Mouse (Mus musculus): ENCODE measurements around the gene Arl13b.

Gene Arl13b

DNA sequence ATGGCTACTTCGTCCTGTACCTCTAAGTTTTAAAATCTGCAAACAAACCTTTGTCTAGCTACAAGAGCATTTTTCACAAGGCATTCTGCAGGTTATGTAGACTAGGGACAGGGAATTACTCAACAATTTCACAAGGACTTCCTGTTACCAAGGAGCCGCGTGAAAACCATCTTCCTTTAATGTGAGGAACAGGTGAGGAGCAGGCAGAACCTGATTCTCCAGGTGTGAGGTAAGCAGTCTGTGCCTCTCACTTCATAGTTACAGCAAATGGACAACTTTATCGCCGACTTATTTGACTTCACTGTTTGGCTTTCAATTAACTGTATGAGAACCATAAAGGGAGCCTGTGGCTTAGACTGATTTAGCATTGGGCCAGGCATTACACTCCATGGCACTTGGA, 32.3 kb downstream of the Arl13b start, which contains the start of gene Stx19:
Stx19 (plus strand) TSS at position 186 of the 400 bp plus-strand sequence.
- no peak for DNase-seq (ENCODE audit: low spot score in 2 of 2)

DNA sequence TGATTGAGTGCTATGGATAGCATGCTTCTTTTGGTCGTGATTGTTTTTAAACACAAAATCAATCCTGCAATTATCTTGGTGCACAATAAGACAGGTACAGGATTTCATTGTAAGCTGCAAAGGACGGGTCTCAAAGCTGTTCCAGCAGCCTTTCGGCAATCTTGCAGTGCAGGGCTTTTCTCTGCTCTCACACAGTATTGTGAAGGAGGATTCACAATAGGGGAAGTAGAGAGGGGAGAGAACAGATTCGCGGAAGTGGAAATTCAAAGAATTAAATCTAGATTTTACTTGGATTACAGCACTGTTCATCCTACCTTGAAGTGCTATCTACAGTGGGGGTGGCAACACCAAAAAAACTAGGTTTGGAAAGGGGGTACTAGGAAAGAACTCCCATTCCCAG, 33.0 kb downstream of the Arl13b start:
- DNase-seq (ENCODE audit: low spot score in 2 of 2), result no peak

DNA sequence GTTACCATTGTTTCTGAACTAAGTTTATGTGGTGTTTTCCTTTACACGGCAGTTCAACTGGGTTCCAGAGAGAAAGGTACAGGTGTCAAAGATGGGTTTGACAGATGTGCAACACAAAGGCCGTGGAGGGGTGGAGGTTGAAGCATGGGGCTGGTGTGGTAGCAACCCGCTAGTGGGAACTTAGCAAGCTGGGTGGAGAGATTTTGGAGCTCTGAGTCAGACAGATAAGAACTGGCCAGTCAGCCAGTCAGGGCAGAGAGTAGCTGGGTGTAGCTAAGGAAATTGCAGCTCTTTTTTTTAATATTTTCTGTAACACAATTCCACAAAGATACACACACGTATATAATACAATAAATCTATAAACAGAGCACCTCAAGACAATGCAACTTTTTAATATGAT, 36.0 kb downstream of the Arl13b start:
- DNase-seq (ENCODE audit: low spot score in 2 of 2), result no peak

DNA sequence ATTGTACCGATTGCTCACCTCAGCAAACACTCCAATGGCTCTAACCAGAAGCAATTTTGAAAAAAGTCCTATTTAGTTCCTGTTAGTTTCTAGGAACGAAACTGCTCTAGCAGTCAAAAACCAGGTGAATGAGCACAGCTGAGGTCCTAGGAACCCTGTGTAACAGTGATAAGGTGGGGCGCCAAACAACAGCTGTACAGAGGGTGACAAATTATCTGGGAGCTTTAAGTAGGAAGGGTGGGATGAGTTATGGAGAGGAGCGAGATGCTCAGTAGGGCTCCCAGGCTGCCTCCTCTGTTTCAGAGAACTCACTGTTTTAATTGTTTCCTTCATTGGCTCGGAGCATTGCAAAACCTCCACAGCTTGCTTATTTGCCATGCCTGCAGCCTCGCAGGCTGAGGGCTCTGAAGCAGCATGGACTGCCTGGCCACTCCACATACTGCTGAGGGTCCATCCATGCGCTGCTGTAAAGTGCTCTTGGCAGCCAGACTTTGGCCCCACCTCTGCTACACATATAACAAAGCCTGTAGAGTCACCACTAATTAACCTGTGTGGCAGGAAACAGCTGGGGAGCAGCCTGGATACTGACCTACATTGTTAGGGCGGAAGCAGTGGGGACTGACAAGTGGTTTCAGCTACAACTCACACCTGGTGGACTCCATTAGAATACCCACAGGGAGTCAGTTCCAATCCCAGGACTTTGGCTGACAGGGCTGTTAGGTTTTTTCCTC, 39.4 kb downstream of the Arl13b start:
- DNase-seq (ENCODE audit: low spot score in 2 of 2), result no peak

DNA sequence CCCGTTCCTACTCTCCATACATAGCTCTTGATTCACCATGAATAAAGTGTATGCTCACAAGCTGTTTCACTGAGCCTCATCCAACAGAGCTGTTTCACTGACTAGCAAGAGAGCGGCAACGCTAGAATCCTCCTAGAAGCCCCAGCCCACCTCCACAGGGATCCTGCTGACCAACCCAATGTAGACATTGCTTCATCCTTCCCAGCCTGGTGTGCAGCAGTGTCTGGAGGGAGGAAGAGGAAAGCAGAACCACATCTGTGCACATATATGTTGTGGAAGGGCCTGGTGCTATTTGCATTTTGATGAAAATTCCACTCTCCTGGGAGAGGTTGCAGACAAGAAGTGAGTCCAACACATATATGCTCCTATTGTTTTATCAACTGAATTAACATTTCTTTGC, 42.2 kb downstream of the Arl13b start:
- no peak for DNase-seq (ENCODE audit: low spot score in 2 of 2)

GRCm38 (mm10) chr16:62799839-62800238, 47.0 kb downstream of the Arl13b start:
- no peak for DNase-seq (ENCODE audit: low spot score in 2 of 2)

GRCm38 (mm10) chr16:62799426-62799825, 47.4 kb downstream of the Arl13b start:
- no peak for DNase-seq (ENCODE audit: low spot score in 2 of 2)

DNA sequence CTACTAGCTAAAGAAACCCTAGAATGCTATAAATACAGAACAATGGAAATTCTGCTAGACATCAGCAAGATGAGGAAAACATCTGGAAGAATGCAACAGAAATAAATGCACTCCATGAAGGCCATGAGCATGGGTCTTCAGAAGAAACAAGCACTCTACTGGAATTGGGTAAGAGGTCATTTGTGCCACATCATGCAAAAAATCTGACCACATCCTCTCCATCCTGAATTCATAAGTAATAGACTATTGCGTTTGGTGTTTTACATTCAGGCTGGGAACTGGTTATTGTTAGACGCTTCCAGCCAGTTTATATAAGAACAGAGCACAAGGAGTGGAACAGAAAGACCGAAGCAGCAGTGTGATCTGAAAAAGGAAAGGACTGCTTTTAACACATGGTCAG, 48.0 kb downstream of the Arl13b start:
- DNase-seq (ENCODE audit: low spot score in 2 of 2), result no peak

DNA sequence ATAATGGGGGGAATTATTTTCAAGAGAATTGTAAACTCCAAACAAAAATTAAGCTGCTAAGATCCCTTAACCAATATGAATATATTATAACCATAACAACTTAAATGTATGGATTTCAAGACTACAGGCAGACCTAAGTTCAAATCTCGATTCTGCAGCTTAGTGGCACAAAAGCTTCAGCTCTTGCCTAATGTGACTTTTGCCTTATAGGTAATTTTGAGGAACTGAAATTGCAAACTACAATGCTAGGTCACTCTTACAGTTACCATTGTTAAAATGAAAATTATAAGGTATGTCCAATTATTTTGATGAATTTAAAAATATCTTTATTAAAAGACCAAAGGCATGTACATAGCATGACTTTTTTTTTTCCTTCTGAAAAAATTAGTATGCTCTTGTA, 50.2 kb downstream of the Arl13b start:
- DNase-seq (ENCODE audit: low spot score in 2 of 2), result no peak

GRCm38 (mm10) chr16:62786621-62787331, 60.1 kb downstream of the Arl13b start, which contains the start of gene Nsun3:
Gene Nsun3, minus strand, starts transcription at chr16:62786818.
- peak; percentile 89 to 93 for DNase-seq (ENCODE audit: low spot score in 2 of 2)

DNA sequence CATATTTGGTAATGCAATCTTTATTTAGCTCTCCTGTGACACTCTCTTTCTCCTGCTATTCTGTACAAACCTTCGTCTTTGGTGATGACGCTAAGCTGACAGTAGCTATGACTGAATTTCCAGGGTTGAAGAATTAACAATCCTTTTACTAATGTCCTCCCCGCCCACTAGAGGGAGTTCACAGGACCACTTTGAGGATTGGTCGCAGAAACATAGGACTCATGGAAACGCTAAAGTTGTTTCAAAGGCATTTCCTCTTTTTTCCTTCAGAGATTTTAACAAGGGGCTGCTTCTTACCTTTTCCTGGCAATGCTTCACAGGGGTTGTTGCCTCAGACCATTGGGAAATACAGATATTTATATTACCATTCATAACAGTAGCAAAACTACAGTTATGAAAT, 64.6 kb downstream of the Arl13b start:
- DNase-seq (ENCODE audit: low spot score in 2 of 2), result no peak

- no peak for DNase-seq (ENCODE audit: low spot score in 2 of 2)
These were observed 68.6 kb downstream of the Arl13b start for GRCm38 (mm10) chr16:62778282-62778681.

- no peak for DNase-seq (ENCODE audit: low spot score in 2 of 2)
These were observed 70.8 kb downstream of the Arl13b start for GRCm38 (mm10) chr16:62776034-62776433.

DNA sequence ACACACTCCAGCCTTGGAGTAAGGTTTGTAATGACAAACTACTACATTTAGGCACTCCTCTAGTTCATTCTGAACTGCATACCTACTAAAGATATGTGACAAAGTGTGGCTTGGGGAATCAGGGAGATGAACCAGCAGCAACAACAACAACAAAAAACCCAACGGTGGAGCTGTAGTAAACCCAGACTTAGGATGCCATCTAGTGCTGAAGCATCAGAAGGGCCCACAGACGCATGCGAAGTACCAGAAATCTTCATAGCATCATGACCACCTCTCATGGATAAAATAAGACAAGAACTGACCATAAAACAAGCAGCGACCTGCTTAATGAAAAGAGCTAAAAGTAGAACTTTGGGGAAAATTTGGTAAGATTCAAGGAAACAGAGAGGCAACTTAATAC, 73.4 kb downstream of the Arl13b start:
- no peak for DNase-seq (ENCODE audit: low spot score in 2 of 2)

DNA sequence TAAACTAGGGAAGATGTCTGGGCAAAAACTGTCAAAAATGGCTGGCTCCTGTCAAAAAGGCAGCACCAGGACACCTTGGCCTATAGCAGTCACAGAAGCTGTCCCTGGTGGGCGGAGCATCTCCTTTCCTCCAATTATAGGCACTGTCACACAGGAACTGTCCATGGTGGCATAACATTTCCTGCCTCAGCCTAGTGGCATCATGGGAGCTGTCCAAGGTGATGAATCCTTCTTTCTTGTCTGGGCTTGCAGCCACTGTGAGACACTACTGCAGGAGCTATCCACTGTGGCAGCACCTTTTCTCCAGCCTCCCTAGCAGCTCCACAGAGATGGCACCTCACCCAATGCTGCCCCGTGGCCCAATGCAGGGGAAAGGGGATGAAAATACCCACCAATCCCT, 88.5 kb downstream of the Arl13b start:
- peak; percentile 9 to 15 for DNase-seq (ENCODE audit: low spot score in 2 of 2)

- DNase-seq (ENCODE audit: low spot score in 2 of 2), result no peak
These were observed 91.5 kb downstream of the Arl13b start for GRCm38 (mm10) chr16:62755307-62755706.

DNA sequence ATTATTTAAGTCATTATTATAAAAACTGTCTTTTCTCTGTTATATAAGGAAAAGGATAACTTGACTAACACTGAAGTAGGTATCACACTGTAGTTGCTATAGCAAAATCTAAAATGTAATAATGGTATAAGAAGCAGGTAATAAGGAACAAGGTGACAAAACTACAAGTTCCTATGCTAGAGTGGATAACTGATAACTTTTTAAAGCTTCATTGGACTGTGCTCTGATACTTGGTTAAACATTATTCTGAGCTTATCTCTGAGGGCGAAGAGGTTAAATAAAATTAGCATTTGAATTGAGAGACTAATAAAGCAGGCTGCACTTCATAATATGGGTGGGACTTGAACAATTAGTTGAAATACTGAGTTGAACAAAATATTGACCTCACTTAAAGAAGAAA, 93.2 kb downstream of the Arl13b start:
- DNase-seq (ENCODE audit: low spot score in 2 of 2), result no peak

- no peak for DNase-seq (ENCODE audit: low spot score in 2 of 2)
These were observed 93.8 kb downstream of the Arl13b start for GRCm38 (mm10) chr16:62753079-62753478.

DNA sequence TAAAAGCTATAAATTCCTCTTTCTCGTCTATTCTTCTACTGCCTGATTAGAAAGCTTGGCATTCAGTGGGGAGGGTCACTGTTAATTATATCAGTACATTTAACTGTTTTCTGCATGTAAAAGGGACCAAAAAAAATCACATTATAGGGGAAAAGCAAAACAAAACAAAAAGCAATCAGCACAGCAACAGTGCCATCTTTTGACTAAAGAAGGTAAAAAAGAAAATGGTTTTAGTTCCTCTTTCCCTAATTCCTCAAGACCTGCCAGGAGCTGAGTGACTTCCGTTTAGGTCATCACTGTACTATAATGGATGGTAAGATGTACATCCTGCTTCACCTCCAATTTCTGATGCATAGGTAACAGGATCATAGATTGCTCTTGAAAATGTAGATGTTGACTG, 101.0 kb downstream of the Arl13b start:
- no peak for DNase-seq (ENCODE audit: low spot score in 2 of 2)
